Mouse (Mus musculus) layer of hippocampus, postnatal 25 days (tissue): ENCODE data around the gene Prr12. TPM values are rescaled to one million over a fixed set of nuclear protein-coding genes. Genes with fewer than 3 reads are reported as not detected.
"Not testable (repeated sequence)": the region's sequence is repeated elsewhere in the genome, so short reads cannot be mapped to it uniquely, and the experiment has no call there.

Source experiments
- DNase-seq, 2 experiments: peaks; one replicate each; pipeline ENCODE4 v3.0.0; 2022; ENCODE audit warnings: mixed read lengths in 2 of 2, low spot score in 1 of 2; ENCODE audit errors: extremely low spot score in 1 of 2
- total RNA-seq, 2 experiments: library from RNA; stranded (reverse); gene quantifications; 2 replicates each; pipeline ENCODE4 v1.2.3; 2021

The Prr12 gene
- total RNA-seq, result 10 to 100 TPM; 67.9 to 81.7 TPM

DNA sequence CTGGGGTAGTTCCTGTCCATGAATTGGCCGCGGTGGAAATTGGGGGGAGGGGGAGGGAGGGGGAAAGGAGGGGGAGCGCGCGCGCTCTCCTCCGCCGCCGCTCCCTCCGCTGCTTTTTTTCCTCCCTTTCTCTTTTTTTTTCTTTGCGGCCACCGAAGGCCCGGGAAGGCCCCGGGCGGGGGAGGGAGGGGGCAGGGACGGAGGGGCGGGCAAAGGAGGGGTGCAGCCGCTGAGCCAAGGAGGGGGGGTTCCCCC is at the start of gene Prr12:
Prr12 (minus strand) TSS at position 20 of the 255 bp plus-strand sequence.
- no peak for DNase-seq

DNA sequence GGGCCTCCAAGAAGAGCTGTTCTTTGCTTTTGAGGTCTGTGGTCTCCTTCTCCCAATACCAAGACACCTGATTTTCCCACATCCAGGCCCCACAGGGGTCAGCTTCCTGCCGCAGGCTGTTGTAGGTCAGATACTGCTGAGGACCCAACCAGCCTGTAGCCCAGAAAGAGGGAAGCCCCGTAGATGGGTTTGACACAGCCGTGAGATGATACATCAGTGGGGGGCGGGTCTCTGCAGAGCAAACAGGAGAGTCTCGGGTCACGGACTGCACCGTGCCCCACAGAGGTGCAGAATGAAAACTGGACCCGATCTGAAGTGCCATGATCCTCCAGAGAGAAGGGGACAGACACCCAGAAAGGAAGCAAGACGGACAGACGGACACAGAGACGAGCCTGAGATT is 49.8 kb upstream of the Prr12 start:
- DNase-seq, result no peak

DNA sequence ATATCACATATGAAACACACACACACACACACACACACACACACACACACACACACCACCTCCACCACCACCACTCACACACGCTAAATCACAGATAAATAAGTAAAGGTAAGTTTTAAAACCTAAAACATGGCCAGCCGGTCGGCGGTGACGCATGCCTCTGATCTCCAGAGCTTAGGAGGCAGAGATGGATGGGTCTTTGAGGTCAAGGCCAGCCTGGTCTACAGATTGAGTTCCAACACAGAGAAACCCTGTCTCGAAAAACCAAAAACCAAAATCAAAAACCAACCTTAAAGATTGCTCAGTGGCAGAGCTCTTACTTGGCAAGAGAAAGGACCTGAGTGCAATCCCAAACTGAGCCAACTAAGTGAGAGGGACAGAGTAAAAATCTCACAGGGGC is 47.4 kb upstream of the Prr12 start:
- no peak for DNase-seq

DNA sequence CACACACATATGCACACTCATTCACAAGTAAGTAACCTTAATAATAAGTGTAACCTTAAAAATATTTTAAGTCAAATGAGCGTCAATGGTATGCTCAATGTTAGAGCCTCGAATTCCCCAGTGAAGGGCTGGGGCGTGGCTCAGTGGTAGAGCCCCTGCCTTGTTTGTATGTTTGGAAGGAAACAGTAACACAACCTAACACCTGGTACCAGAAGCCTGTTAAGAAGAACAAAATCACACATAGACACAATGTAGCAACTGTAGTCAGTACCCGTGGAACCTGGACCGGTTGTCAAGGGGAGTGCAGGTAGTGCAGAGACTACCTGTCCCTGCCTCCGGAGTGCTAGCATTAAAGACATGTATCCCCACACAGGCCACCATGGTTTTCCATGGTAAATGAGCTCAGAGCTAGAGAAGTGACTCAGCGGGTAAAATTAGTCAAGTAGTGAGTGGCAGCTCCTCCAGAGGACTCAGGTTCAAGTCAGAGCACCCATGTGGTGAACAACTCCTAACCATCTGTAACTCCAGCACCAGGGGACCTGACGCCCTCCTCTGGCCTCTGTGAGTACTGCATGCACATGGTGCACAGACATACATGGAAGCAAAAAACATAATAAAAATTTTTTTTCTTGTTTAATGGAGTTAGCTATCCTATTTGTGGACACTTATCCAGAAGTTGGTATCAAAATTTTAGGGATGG is 46.0 kb upstream of the Prr12 start:
- DNase-seq, result no peak

DNA sequence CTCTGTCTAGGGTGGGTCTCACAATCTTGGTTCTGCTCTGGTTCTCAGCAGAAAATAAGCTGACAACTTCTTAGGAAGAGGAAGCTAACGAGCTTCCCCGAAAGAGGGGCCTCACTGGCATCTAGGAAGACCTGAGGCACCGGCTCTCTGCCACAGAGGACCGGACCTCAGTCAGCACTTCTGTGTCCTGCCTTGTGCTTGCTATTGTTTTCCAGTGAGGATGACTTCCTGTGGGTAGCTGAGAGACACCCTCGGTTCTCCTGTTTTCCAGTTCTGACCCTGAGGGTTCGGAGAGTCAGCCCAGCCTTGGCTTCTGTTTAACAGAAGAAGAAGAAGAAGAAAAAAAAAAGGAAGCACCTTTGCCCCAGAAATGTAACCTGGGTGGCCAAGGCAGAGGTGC is 44.8 kb upstream of the Prr12 start:
- no peak for DNase-seq

DNA sequence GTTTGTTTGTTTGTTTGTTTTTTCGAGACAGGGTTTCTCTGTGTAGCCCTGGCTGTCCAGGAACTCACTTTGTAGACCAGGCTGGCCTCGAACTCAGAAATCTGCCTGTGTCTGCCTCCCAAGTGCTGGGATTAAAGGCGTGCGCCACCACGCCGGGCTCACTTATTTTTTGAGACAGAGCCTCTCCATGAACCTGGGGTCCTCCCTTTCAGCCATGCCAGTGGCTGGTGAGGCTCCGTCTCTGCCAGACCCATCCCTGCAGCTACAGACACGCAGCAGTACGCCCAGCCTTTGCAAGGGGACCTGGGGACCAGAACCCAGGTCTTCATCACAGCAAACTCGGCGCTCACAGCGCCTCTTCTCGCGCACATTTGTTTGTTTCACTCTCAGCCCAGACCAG is 43.3 kb upstream of the Prr12 start:
- DNase-seq, result not testable (repeated sequence)

DNA sequence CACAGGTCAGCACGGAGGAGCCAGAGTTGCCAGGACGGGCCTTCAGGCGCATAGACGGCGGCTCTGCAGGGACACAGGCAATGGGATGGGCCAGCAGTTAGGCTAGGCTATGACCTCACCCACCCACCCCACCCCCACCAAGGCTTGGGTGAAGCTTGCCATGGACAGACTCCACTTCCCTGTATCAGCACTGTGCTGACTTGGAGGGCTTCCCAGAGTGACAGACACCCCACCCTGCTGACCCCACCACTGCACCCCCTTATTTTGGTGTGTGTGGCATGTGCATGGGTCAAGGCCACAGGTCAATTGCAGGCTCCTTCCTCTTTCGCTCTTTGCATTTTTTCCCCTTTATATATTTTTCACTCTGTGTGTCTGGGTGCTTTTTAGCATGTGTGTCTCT is 42.7 kb upstream of the Prr12 start:
- DNase-seq, result no peak

DNA sequence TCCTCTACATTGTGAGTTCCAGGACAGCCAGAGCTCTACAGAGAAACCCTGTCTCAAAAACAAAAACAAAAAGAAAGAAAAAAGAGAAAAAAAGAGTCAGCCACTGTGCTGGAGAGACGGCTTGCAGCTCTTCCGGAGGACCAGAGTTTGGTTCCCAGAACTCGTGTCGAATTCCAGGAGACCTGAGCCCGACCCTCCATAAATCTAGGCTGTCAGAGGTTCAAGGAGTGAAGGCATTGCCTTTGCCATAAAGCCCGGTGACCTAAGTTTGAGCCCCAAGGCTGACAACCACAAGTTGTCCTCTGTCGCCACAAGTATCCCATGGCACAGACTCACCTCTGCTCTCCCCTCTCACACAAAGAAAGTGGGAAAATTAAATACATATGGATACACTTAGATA is 41.4 kb upstream of the Prr12 start:
- DNase-seq, result no peak

DNA sequence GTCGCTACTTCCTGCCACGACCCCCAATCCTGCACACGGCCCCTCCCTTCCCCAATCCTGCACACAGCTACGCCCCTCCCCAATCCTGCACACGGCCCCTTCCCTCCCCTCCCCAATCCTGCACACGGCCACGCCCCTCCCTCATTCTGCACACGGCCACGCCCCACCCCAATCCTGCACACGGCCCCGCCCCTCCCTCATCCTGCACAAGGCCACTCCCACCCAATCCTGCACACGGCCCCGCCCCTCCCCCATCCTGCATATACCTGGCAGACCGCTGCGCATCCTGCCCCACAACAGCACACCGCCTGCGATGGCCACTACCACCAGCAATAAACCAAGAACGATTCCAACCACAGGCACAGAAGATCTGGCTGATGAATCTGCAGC is 40.8 kb upstream of the Prr12 start:
- no peak for DNase-seq

DNA sequence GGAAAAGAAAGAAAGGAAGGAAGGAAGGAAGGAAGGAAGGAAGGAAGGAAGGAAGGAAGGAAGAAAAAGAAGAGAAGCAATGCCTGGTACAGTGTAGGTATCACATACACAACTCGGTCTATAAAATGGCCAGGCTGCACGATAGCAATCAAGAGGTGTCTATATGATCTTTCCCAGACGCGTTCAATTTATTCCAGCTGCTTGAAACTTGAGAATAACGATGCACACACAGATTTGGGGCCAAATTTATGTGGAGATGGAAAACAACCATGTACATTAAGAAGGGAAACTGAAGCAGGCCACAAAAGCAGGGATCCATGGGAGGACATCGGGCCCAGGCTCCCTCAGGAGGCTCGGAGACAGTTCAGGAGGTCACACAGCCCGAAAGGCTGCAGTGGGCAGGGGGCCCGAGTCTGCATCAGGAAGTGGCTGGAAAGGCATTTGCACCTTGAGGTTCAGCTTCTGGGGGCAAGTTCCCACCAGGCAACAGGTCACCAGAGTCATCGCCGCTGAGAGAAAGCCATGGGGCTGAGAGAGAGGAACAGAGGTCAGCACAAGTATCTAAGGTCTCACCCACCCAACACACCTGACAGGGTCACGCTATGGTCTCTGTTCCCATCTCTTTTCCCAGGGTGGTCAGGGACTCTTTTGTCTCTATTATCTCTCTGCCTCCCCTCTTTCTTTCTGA is 40.3 kb upstream of the Prr12 start:
- DNase-seq, result no peak

DNA sequence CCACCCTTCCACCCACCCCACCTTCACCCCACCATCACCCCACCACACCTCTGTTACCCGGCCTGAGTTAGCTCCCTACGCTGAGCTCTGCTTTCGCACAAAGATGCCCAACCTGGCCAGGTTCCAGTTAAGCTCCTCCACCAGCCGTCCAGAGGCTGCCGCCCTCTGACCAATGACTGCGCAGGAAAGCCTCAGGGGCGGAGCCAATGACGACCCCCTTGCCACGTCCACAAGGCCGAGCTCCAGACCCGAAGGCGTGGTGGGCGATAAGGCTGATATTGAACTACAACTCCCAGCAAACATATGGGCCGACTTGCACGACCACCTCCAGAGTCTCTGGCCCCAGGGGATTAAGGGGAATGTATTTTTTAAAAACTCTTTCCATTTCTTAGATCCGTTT is 39.4 kb upstream of the Prr12 start, which contains the start of gene Rcn3:
Rcn3 (minus strand) TSS at position 174 of the 400 bp plus-strand sequence.
- DNase-seq, result peak in 1 of 2 experiments; percentile 21

DNA sequence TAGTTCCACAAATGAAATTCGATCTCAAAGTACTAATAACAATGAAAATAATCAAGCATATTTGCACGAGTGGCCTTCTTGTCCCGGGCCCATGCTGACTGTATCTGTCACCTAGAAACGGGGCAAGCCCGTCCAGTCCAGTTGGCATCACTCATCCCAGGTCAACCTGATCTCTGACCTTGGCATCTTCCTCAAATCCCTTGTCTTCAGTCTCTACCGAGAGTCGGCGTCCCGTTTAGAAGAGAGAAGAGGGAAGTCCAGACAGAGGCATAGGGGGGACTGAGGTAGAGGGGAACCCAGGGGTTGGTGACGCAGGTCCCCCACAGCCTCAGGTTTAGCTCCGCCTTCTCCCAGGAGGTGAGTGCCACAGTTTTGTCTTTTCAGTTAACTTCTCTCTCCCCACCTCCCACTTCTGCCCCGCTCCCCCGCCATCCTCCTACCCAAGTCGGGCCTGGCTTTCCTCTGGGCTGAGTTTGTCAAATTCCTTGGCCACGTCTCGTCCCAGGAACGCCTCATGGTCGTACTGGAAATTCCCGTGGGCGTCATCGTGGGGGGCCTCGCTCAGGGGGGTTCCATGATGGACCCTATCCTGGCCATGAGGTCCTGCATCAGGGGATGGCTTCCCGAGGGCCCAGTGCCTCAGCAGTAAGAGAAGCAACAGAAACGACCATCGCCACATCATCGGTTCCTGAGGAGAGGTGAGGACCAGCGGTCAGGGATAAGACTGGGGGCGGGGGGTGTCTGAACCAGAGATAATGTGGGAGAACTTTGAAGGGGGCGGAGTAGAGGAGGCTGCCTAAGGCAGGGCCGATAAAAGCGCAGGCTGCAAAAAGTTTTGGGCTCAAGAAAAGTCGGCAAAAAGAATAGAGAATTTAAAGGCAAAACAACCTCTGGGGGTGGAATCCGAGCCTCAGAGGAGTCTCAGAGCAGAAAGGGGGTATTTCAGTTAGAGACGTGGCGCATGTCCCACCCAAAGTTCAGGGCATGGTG is 38.6 kb upstream of the Prr12 start:
- DNase-seq, result no peak

DNA sequence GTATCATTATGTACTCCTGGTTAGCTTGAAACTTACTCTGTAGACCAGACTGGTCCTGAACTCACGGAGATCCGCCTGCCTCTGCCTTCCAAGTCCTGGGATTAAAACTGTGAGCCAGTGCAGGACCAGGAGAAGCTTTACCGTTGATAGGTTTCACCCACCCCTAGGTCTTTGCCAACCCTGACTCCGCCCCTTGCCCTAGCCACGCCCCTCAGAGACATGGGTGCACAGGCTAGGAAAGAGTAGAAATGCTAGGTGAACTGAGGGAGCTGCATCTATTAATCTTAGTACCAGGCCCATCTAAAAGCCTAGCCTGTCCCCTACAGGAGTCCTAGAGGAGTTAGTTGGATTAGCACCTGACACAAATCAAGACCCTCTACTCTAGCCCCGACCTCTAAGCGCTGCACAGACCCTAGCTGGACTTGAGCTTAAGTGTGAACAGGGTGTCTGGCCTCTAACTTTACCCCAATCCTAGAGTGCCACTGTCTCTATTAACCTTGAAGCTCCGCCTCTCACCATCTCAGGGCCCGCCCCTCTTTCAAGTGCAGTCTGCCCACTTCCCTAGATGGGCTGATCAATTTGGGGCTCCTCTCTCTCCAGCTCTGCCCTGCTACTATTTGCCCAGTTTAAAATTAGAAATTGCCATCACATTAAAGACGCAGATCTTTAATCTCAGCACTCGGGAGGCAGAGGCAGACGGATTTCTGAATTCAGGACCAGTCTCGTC is 37.7 kb upstream of the Prr12 start:
- no peak for DNase-seq

DNA sequence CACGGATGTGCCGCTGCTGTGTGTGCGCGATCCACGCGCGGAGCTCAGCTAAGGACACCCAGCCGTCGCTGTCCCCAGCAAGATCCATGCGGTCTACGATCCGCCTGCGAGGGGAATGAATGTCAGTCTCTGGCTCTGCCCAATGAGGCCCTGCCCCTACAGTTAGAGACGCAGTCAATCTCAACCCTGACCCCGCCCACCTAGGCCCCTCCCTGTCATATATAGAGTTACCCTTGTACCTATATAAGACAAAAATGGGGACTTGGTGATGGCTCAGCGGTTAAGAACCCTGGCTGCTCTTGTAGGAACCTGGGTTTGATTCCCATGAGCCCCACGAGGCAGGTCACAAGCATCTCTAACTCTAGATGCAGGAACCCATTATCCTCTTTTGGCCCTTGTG is 35.9 kb upstream of the Prr12 start:
- no peak for DNase-seq

DNA sequence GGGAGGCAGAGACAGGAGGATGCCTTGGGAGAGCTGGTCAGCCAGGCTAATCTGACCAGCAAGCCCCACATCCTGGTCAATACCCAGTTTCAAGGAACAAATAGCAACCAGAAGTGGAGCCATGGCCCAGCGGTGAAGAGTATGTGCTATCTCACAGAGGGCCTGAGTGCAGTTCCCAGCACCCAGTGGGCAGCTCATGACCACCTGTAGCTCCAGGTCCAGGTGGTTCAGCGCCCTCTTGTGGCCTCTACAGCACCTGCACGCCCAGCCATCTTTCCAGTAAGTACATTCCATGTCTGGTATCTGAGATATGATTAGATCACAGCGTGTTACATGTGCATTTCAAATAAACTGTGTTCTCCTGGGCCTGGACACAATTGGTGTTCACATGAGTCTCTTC is 33.4 kb upstream of the Prr12 start:
- DNase-seq, result no peak

DNA sequence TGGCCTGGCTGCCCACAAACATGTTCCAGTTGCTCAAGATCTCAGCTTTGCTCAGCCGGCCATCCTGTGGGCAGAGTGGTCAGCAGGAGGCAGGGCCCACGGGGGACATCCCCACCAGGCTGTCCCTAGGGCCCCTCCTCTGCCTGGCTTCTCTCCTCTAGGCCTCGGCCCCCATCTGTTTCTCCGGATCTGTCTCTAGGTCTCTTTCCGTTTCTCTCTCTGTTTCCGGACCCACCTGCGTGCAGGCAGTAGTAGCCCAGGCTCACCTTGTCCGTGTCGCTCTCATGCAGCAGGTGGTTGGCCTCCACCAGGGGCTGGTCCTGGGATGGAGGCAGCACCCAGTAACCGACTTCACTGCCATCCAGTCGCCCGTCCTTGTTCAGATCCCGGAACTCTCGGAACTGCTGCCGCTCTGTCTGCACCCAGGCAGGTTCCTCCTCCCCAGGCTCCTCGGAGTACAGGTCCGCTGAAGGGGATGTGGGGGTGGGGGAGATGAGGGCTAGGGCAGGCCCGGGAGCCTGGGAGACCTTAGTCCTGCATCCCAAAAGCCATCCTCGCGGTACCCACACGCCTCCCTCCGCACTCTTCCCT is 30.7 kb upstream of the Prr12 start:
- no peak for DNase-seq

DNA sequence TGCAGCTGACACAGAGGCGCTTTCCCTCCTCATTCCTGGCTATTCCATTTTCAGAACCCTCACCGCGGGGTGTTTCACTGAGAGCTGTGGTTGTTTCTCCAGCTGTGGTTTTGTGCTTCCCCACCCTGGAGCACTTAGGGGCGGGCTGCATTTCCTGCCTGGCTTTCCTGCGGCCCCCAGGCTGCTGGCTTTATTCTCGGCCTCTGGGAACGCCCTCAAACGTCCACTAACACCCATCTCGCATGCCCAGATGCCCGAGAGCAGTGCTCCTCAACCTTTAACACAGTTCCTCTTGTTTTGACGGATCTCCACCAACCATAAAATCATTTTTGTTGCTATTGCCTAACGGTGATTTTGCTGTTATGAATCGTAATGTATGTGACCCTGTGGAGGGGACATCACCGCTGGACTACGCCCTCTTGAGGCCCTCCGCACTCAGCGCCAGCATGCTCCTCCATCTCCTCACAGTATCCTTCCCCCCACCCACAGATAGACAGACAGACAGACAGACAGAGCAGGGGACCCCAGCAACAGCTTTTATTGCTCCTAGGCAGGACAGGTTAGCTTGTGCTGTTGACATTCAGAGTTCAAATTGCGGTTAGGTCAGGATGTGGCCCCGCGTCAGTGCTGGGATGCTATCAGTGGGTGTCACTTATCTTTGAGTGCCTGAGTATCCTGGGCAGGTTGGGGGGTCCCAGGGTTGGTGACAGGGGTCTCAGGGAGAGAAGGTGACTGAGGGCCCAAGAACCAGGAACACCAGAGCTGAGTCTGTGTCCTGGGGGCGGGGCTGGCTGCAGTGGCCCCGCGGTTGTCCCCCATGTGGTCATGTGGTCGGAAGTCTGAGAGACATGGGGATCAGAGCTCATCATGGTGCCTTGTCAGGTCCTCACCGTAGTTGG is 30.0 kb upstream of the Prr12 start:
- no peak for DNase-seq

DNA sequence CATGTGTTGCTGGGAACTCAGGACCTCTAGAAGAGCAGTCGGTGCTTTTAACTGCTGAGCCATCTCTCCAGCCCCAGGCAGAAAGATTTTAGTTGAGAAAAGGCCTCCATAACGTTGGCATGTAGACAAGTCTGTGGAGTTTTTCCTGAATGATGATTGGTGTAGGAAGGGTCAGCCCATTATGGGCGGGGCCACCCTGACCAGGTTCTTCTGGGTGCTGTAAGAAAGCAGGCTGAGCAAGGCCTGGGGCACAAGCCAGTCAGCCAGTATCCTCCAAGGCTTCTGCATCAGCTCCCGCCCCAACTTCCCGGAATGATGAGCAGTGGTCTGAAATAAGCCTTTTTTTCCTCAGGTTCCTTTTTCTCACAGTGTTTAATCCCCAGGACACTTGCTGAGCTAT is 28.3 kb upstream of the Prr12 start:
- no peak for DNase-seq

DNA sequence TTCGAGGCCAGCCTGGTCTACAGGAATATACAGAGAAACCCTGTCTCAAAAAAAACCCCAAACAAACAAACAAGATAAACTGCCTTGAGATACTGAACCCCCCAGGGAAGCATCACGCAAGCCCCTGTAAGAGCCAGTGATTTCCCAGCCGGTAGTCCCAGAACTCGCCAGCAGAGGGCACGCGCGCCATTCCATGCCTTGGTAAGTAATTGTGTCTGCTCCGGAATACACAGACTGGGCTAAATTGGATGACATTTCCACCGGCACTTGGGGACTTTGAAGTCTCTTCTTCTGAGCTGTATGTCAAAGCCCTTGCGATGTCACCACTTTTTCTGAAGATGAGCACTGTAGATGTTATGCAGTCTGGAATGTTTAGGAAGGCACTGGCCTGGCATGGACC is 27.2 kb upstream of the Prr12 start:
- DNase-seq, result peak; percentile 94 to 99
